Mouse (Mus musculus): ENCODE data around the gene Hydin.
"Not testable (repeated sequence)": the region's sequence is repeated elsewhere in the genome, so short reads cannot be mapped to it uniquely, and the experiment has no call there.

The Hydin gene

GRCm38 (mm10) chr8:110266741-110267140 is at the start of gene Hydin:
Hydin (plus strand) TSS chr8:110266977.
- peak; percentile 66 for DNase-seq (ENCODE audit: low read depth, low spot score)

GRCm38 (mm10) chr8:110217198-110217597 is 49.6 kb upstream of the Hydin start:
- no peak for DNase-seq (ENCODE audit: low read depth, low spot score)

- DNase-seq (ENCODE audit: low read depth, low spot score): peak; percentile 98
These were observed 49.1 kb upstream of the Hydin start for GRCm38 (mm10) chr8:110217681-110218131.

- no peak for DNase-seq (ENCODE audit: low read depth, low spot score)
These were observed 48.3 kb upstream of the Hydin start for GRCm38 (mm10) chr8:110218511-110218910.

- DNase-seq (ENCODE audit: low read depth, low spot score): no peak
These were observed 45.8 kb upstream of the Hydin start for GRCm38 (mm10) chr8:110220936-110221335.

GRCm38 (mm10) chr8:110230803-110231202 is 36.0 kb upstream of the Hydin start:
- DNase-seq (ENCODE audit: low read depth, low spot score): no peak

- peak; percentile 20 for DNase-seq (ENCODE audit: low read depth, low spot score)
These were observed 24.2 kb upstream of the Hydin start for GRCm38 (mm10) chr8:110242278-110243177.

GRCm38 (mm10) chr8:110244566-110244965 is 22.2 kb upstream of the Hydin start:
- no peak for DNase-seq (ENCODE audit: low read depth, low spot score)

- DNase-seq (ENCODE audit: low read depth, low spot score): no peak
These were observed 19.5 kb upstream of the Hydin start for GRCm38 (mm10) chr8:110247238-110247637.

GRCm38 (mm10) chr8:110253986-110254385 is 12.8 kb upstream of the Hydin start:
- DNase-seq (ENCODE audit: low read depth, low spot score): no peak

GRCm38 (mm10) chr8:110265796-110266305 is 926 bp upstream of the Hydin start:
- DNase-seq (ENCODE audit: low read depth, low spot score): no peak

GRCm38 (mm10) chr8:110267268-110267667 is 491 bp downstream of the Hydin start:
- DNase-seq (ENCODE audit: low read depth, low spot score): no peak

GRCm38 (mm10) chr8:110270659-110271058 is 3.9 kb downstream of the Hydin start:
- DNase-seq (ENCODE audit: low read depth, low spot score): no peak

- DNase-seq (ENCODE audit: low read depth, low spot score): no peak
These were observed 6.6 kb downstream of the Hydin start for GRCm38 (mm10) chr8:110273394-110273793.

GRCm38 (mm10) chr8:110275465-110276258 is 8.9 kb downstream of the Hydin start:
- DNase-seq (ENCODE audit: low read depth, low spot score): peak; percentile 42

- DNase-seq (ENCODE audit: low read depth, low spot score): no peak
These were observed 9.4 kb downstream of the Hydin start for GRCm38 (mm10) chr8:110276259-110276560.

- DNase-seq (ENCODE audit: low read depth, low spot score): no peak
These were observed 45.9 kb downstream of the Hydin start for GRCm38 (mm10) chr8:110312715-110313114.

- no peak for DNase-seq (ENCODE audit: low read depth, low spot score)
These were observed 49.0 kb downstream of the Hydin start for GRCm38 (mm10) chr8:110315826-110316225.

GRCm38 (mm10) chr8:110319586-110319985 is 52.8 kb downstream of the Hydin start:
- no peak for DNase-seq (ENCODE audit: low read depth, low spot score)

- no peak for DNase-seq (ENCODE audit: low read depth, low spot score)
These were observed 54.7 kb downstream of the Hydin start for GRCm38 (mm10) chr8:110321446-110321845.

GRCm38 (mm10) chr8:110323981-110324574 is 57.3 kb downstream of the Hydin start:
- DNase-seq (ENCODE audit: low read depth, low spot score): no peak

- DNase-seq (ENCODE audit: low read depth, low spot score): not testable (repeated sequence)
These were observed 60.3 kb downstream of the Hydin start for GRCm38 (mm10) chr8:110327120-110327519.
